Mouse (Mus musculus) monocyte, adult 2 months (primary cell): Measurements from ENCODE around the gene Ppp1r12b.
"Not testable (repeated sequence)": the region's sequence is repeated elsewhere in the genome, so short reads cannot be mapped to it uniquely, and the experiment has no call there.

ENCODE experiments used
- DNase-seq, 2 experiments: peaks; one replicate each; pipeline ENCODE4 v3.0.0; 2022; ENCODE audit warnings: low spot score in 2 of 2, low read depth in 1 of 2

Gene Ppp1r12b

DNA sequence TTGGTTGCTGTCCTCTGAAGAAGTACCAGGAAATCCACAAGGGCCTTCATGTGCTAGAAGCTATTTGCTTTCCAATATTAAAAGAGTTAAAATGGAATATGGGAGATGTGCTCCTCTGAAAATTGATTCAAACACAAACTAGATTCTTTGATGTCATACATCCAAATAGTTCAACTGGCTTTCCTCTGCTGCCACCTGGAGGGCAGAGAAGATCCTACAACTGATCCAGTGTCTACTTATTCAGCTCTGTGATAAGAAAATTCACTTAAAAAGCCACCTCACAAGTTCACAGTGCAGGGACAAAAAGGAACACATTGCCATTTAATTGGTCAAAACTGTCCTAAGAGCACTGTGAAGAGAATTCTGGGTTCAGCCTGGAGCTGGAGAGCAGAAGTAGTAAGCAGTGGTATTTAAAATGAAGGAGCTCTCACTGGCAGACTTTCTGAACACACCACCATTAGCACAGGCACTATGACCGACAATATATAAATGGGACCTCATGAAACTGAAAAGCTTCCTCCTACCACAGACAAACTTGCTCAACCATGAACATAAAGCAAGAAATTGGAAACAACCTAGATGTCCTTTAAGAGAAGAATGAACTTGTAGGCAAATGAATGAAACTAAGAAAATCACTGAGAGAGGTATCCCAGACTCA, 101.3 kb downstream of the Ppp1r12b start:
- DNase-seq, result peak; percentile 13 to 46

DNA sequence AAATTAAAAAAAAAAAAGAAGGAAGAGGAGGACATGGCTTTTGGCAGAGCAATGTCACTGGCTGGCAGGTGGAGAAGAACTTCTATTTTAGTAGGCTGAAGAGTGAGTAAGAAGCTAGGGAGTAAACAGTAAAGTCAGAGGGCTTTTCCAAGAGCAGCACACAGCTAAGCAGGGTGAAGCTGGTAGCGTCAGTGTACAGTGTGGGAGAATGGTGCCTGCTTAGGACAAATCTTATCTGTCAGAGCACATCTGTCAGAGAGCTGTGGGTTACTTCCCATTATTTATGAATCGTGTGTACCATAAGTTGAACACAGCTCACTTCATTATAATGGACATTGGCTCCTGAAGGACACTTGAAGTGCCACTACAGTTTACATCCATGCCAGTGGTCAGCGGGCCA, 102.9 kb downstream of the Ppp1r12b start:
- no peak for DNase-seq

DNA sequence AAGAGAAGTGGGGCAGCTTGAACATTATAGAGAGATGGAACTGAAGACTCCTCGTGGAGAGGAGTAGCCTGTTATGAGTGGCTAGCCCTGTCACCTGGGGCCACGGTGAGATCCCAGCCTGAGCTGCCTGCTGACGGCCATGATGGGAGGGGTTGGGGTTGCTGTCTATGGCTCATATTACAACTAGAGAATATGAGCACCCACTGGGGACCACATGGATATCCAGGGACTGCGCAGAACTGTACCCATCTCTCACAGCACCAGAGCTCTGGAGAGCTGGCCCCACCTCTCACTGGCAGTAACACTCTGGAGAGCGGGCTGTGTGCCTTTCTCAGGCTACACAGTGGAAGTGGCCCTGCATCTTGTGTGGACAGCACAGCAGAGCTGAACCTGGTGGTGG, 104.5 kb downstream of the Ppp1r12b start:
- DNase-seq, result no peak

DNA sequence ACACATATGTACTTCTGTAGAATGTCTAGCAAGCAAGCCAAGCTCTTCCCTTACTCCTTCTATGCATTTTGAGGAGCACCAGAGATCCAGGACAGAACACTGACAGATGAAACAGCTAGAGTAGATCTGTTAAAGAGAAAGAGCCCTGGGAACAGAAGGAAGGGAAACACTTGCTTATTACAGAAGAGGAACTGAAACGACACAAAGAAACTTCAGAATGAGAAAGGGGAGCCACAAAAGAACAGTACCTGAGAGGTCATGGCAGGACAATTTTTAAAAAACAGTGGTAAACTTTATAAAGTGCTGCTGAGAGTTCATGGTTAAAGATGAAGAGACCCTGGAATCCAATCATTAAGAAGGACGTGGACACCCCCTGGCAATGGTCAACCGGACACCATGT, 105.4 kb downstream of the Ppp1r12b start:
- no peak for DNase-seq

DNA sequence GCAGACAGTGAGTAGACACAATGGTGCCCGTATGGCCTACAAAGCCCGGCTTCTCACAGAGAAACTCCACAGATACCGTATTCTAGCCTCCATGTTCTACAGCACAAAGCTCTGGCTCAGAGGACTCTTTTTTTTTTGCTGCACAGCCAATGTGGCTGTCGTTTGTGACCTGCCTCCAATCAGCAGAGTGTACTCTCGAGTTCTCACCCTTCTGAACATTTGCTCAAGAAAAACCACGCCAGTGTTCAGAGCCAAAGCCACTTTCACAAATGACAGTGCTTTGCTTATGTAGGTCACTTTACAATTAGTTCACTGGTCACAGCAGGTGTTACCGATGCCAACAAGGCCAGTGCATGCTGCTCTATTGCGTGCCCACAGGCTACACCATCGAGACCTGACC, 107.9 kb downstream of the Ppp1r12b start:
- no peak for DNase-seq

DNA sequence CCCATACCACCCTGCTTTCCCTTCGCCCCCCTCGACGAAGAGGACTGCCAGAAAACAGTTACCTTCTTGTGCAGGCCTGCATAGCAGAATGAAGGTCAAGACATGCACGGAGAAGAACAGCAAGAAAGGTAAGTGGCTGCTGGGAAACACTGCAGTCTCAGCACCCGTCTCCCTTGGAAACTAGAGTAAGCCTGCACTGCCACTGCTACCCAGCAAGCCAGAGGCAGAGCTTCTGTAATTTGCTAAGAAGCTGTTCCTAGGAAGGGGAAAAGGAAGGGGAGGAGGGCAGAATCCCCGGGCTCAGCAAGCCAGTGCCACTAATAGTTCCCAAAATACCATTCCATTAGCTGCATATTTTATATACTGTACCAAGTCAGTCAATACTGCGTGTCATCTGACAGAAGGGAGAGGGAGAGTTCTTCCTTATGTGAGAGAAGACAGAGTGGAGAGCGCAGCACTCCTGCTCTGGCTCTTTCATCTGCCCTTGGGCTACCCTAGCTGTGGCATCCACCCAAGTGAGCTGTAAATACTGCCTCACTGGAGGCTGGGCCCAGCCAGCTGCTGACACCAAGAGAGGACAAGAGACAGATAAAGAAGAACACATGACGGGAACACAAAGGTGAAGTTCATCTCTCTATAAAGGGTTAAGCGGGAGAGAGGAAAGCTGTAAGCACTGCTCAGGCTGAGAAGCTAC, 109.3 kb downstream of the Ppp1r12b start:
- no peak for DNase-seq

DNA sequence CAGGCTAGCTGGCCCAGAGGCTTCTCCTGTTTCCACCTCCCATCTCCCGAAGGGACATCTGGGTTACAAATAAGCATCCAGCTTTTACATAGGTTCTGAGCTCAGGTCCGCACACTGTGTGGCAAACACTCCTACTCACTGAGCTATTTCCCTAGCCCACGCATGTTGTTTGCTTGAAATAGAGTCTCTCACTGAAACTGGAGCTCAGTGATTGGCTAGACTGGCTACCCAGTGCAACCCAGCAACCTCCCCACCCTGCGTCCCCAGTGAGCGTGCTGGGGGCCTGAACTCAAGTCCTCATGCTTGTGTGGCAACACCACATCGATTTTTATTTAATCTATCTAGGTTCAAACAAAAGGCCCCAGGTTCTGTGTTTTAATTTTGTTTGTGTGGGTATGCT, 112.4 kb downstream of the Ppp1r12b start:
- DNase-seq, result no peak

DNA sequence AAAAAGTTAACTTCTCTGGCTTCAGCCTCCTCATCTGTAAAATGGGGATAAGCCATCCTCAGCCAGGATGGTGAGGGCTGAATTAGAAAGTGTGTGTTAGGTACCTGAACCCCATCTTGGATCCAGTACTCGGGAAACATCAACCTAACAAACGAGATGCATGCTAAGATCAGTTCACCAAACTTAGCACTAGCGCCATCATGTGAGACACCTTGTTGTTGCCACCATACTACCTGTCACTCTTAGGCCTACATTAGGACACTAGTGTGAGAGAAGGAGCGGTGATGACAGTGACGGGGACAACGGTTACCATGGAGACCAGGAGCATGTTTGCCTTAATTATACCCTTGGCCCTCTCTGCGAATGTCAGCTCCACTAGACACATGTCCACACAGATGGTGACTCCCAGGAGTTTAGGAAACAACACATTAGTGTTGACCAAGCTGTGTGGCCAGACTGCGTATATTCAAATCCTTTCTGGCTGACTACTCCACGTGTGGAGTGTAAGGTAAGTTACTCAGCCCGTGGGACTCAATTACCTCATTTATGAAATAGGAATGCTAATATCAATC, 118.7 kb downstream of the Ppp1r12b start:
- DNase-seq, result no peak

DNA sequence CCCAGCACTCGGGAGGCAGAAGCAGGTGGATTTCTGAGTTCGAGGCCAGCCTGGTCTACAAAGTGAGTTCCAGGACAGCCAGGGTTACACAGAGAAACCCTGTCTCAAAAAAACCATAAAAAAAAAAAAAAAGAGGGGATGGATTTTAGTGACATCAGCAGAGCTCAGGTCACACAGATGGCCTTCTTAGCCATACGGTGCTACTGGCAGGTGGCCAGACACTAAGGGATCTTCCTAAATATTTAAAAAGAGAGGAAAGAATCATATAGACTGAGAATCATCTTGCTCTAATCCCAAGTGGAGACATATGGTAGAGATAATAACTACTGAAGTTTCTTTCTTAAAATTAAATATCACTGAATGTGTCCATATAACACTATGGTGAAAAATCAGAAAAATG, 124.9 kb downstream of the Ppp1r12b start:
- not testable (repeated sequence) for DNase-seq

DNA sequence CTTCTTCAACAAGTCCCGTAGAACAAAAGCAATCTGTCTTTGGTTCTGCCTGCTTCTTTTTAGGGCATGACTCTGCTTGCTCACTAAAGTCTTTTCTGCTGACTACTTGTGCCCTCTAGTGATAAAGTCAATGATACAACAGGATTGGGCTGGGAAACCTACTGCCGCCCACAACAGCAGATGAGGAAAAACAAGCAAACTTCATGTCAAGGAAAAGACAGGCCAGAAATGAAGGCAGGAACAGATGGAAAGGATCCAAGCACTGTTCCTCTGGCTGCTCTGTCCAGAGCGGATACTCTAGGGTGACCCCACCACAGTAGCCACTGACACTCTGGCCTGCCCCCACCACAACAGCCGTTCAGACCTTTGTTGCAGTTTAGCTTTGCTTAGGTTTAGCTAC, 126.1 kb downstream of the Ppp1r12b start:
- DNase-seq, result no peak

DNA sequence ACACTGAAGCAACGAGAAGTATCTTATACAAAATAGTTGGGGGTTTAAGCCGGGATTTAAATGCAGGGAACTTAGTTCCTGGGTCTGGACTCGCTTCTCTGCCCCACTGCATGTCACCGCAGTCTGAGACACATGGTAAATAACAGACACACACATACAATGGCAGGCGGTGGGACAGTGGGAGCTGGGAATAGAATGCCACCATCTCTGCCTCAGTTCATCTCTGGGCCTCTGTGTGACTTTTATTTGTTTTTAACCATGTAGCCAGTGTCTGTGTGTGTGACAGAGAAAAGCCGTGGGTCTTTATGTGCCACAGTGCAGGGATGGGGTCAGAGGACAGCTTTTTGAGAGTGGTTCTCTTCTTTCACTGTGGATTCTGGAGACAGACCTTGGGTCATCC, 130.8 kb downstream of the Ppp1r12b start:
- DNase-seq, result no peak

DNA sequence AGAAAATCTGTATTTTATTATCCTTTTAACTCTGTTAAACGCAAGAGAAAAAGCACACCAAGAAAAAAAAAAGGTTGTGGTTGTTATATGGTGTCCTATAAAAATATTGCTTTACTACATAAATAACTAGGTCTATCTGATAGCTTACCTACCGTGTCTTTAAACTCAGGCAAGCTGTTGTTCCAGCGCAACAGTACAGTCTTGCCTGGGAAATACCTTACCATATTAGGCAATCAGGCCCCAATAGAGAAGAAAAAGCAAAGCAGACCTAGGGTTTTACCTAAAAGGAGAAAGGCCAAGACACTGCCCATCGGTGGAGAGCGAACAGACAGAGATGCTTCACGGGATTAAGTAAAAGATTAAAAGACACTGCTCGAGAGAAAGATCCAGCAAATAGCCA, 131.9 kb downstream of the Ppp1r12b start:
- no peak for DNase-seq

DNA sequence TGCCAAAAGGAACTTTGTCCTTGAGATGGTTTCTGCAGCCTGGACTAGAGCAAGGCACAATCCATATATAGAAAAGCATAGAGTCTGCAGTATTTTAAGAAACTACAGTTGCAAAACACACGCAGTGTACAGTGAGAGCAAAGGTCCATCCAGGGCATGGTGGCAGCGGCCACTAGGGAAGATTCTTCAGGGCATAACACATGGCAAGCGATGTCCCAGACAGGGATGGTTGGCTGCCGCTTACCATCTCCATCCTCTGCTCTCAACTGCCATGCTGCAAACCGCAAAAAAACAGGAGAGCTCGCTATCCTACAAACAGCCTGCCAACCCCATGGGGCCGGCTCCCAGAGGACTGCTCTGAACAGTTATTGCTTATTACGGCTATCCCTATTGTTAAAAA, 132.4 kb downstream of the Ppp1r12b start:
- DNase-seq, result no peak

DNA sequence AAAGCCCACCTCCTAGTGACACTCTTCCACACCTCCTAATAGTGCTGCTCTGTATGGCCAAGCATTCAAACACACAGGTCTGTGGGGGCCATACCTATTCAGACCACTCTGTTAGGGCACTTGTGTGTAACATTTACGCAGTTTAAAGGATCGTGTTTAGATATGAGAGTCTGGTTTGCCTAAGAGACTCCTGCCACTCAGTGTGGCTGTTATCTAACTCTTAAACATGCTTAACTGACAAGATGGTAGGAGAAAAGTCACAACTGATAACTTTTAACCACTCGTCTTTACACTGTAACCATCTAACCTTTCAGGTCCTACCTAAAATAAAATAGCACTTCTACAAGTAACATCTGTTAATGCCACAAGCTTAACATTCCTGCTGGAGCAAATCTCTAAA, 134.9 kb downstream of the Ppp1r12b start:
- DNase-seq, result no peak

DNA sequence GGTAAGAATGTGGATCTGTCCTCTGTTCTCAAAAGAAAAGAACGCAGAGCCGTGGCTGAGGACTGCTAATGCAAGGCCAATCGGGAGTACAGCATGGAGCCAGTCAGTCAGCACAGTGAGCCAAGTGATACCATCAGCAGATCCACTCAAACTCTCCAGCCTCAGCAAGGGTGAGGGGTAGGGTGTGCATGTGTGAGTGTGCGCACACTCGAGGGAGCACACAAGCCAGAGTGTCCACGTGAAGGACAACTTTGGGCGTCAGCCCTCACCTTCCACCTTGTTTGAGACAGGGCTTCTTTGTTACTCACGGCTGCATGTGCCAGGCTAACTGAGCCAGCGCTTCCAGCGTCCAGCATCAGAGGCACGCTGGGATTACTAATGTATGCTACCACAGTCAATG, 136.5 kb downstream of the Ppp1r12b start:
- no peak for DNase-seq

DNA sequence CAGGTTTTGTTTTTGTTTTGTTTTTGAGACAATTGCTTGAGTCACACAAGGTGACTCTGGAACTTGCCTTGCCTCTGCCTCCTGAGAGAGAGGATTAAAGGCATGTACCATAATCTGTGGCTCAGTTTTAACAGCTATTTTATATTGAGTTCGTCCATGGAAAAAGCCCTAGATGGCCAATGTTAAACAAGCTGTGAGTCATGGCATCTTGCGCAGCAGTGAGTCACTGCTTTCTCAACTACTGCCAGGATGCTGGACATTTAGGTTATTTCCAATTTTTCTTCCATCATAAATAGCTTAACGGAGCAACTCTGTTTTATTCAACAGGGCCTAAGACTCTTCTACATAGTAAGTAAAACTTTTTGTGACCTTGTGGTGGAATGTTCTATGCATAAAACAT, 137.0 kb downstream of the Ppp1r12b start:
- DNase-seq, result no peak

DNA sequence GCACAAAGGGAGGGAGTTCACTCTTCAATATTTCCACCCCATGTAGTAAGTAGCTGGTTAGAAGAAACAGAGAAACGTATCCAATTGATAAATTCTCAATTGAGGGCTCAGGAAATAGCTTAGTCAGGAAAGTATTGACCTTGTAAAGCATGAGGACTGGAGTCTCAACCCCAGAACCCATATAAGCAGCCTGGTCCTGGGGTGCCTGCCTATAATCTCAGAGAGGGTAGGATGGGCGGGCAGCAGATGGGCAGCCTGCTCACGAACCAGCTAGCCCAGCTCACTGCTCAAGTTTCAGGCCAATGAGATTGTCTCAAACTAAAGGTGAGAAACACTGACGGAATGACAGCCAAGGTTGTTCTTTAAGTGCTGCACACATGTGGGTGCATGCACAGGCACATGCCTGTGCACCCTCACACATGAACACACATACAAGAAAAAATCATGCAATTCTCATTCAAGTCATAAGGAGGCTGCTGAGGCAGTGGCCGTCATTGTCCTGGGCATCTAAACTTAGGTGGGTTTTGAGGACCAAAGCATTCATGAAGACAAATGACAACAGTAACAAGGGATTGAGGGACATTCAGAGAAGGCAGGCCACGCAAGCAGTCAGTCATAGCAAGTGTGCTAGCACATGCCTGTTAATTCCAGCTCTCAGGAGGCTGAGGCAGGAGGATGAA, 137.7 kb downstream of the Ppp1r12b start:
- no peak for DNase-seq

DNA sequence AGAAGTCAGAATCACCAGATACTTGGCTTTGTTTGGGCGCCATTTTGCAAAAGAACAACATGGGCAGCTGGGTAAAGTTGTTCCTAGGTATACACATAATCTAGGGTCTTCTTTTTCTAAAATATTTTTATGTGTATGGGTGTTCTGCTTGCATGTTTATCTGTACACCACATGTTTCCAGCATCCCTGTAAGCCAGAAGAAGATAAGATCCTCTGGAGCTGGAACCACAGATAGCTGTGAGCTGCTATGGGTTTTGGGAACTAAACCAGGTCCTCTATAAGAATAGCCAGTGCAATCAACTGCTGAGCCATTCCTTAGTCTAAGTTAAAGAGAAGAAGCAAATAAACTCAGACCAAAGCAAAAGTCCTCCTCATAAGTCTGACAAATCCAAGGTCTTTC, 138.6 kb downstream of the Ppp1r12b start:
- no peak for DNase-seq

DNA sequence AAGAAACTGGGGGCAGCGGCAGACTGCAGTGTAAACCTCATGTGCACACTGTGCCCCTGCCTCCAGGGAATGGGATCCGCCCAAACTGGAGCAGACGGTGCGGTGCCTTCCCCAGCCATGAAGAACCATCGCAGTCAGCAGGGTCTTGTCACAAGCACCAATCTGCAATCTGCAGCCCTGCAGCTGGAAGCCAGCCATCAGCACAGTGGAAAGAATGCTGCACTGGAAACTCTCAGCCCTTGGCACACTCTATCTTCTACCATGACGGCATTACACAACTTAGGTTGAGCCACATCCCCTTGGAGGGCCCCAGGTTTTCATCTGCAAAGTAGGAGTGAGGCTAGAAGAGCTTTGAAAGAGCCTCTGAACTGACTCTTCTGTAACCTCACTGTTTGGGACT, 139.1 kb downstream of the Ppp1r12b start:
- DNase-seq, result no peak

DNA sequence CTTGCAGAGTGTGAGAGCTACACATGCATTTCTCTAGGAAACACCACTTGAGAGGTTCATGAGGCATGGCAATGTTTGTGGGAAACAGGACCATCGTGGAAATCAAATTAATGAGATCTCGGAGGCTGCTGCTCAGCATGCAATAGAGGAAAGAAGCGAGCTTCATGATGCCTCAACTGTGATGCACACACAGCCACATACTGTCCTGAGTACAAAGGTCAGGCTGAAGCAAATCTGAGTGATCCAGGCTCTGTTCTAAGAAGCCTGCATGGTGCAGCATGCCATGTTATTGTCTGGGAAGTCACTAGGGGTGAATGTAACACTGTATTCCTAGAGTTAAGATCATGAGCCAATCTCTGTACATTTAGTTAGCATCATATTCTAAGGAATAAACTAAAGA, 140.0 kb downstream of the Ppp1r12b start:
- DNase-seq, result no peak

DNA sequence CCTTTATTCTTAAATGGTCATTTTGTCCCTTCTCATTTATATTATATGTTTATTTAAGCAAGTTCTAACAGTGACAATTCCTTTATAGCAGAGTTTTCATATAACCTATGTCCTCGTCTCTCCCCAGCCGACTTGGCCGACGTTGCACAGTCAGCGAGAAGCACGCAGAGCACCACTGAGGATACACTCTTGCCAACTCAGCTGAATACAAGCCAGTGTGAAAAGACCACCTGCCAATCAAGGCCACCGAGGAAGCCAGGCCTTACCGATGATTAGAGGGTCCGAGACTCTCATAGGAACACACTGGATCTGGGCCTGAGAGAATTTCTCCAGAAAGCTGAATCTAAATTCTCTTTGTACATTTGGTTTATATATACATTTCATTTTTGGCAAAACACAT, 150.3 kb downstream of the Ppp1r12b start:
- no peak for DNase-seq

DNA sequence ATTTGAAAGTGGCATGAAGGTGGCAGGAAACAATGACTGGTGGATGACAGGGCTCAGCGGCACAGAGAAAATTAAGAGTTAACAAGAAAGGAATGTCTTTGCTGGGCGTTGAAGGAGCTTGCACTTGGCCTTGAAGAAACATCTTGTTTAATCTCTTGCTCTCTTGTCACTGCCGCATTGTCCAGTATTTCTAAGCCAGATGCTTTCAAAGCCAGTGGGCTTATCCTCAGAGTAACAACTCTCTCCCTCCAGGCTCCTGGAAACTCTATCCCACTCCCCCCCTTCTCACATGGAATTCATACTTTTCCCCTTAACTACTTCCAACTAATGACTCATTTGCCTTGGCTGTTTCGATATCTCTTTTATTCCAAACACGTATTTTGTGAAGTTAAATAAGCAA, 151.4 kb downstream of the Ppp1r12b start:
- DNase-seq, result no peak
